Mouse (Mus musculus) testis, postnatal 10 days (tissue): ENCODE results near the gene Ythdc1.
A peak's percentile ranks its signal among the peaks of the same experiment; 100 is the strongest.
"Not testable (repeated sequence)": the region's sequence is repeated elsewhere in the genome, so short reads cannot be mapped to it uniquely, and the experiment has no call there.

ENCODE experiments used
- DNase-seq: peaks from one replicate; pipeline ENCODE4 v3.0.0; 2021; ENCODE audit warnings: low spot score

The Ythdc1 gene

GRCm38 (mm10) chr5:86803962-86804940, at the start of gene Ythdc1:
Ythdc1 (plus strand) TSS chr5:86804221.
- peak; percentile 93 for DNase-seq

GRCm38 (mm10) chr5:86769015-86769658, 34.9 kb upstream of the Ythdc1 start:
- DNase-seq: no peak

GRCm38 (mm10) chr5:86771010-86771409, 33.0 kb upstream of the Ythdc1 start:
- no peak for DNase-seq

- DNase-seq: no peak
These were observed 27.1 kb upstream of the Ythdc1 start for GRCm38 (mm10) chr5:86776941-86777340.

- no peak for DNase-seq
These were observed 25.6 kb upstream of the Ythdc1 start for GRCm38 (mm10) chr5:86778471-86778870.

DNA sequence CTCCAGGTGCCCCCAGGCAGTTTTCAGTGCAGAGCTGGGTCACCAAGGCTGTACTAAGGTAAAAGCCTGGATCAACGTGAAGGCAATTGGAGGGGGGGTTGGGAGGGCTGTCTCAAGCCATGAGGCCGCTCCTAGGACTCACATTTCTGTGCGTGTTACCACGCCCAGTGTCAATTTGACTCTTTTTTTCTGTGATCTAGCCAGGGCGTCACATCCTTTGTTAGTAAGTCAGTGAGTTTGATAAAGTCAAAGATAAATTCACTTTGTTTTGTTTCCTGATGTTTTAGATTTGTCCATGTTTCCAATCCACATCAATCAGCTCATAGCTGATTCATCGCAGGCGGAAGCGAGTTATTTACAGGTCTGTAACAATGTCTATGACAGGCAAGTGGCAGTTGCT, 21.0 kb upstream of the Ythdc1 start:
- DNase-seq: no peak

- no peak for DNase-seq
These were observed 19.8 kb upstream of the Ythdc1 start for GRCm38 (mm10) chr5:86784205-86784604.

DNA sequence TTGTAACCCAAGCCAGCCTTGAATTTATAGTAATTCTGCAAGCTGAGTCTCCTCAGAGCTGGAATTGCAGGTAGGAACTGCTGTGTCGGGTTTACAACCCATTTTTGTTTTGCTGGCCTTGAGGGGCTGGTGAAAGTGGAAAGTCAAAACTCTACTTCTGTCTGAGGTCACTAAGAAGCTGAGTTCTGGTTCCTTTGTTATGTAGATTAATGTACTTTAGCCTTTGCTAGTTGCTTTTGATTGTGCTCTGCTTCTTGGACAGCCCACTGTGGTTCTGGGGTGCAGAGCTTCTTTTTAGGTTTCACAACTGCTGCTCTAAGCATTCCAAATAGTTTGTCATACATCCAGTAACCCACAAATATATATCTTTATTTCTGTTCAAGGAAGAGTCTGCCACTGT, 17.2 kb upstream of the Ythdc1 start:
- DNase-seq: no peak

DNA sequence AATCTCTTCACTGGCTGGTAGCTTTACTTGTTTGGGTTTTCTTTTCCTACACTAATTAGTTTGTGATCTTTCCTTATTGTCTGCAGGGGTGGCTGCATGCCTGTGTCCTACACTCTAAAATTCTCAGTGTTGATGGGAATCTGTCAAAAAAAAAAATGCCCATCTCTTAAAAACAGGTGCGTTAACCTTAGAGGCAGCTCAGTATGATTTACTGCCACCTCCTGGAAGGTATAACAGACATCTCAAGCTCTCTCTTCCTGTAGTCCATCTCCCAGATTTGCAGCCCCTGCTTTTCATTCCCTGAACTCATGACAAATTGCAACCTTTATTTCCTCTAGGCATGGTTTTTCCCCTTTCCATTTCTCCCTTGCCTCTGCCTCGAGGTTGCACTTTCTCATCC, 14.1 kb upstream of the Ythdc1 start:
- no peak for DNase-seq

- DNase-seq: no peak
These were observed 11.8 kb upstream of the Ythdc1 start for GRCm38 (mm10) chr5:86792249-86792648.

- no peak for DNase-seq
These were observed 11.2 kb upstream of the Ythdc1 start for GRCm38 (mm10) chr5:86792807-86793206.

- DNase-seq: no peak
These were observed 12.8 kb downstream of the Ythdc1 start for GRCm38 (mm10) chr5:86816795-86817194.

DNA sequence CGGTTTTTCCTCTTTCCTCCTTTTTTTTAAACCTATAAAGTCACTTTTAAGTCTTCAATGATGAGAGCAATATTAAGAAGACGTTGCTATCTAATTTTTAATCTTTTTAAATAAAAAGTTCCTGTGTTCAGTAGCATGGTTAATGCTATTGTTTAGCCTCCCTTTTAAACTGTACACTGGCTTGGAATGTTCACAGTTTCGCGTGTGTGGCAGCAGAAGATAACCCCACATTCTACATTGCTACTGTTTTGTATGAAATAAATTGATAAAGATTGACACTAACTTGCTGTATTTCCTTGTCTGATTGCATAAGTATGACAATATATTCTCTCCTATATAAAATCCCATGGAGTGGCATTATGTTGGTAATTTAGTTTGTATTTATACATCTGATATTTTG, 32.4 kb downstream of the Ythdc1 start:
- not testable (repeated sequence) for DNase-seq

DNA sequence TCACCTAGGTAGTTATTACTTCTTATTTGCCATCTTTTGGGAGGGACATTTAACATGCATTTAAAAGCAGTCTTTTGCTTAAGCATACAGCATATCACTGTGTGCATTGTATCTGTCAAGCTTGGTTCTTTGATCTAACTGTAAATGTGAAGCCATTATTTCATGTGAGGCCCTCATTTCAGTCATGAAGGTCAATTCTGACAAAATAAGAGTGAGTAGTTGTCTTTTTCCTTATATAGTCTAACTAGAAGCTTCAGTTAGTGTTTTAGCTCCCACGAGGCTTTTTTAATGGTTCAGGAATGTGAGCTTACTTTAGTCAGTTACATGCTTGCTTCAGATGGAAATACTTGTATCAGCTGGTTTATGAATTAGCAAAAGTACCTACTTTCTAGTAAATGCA, 34.1 kb downstream of the Ythdc1 start:
- no peak for DNase-seq

- no peak for DNase-seq
These were observed 35.5 kb downstream of the Ythdc1 start for GRCm38 (mm10) chr5:86839472-86839871.

DNA sequence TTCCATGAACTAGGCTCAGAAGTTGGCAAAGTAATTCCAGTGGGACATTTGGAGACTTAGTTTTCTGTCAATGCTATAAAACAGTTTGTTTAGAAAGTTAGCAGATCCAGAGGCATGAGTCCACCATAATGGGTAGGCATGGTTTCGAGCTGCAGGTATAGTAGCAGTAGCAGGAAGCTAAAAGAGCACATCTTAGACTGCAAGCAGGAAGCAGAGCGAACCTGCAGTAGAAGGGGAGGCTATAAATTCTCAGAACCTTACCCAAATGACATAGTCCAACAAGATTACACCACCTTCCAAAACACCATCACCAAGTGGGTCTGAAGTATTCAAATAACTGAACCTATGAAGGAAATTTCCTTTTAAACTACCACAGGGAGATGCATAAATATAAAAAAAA, 36.2 kb downstream of the Ythdc1 start:
- DNase-seq: no peak

GRCm38 (mm10) chr5:86841261-86841660, 37.2 kb downstream of the Ythdc1 start:
- not testable (repeated sequence) for DNase-seq

DNA sequence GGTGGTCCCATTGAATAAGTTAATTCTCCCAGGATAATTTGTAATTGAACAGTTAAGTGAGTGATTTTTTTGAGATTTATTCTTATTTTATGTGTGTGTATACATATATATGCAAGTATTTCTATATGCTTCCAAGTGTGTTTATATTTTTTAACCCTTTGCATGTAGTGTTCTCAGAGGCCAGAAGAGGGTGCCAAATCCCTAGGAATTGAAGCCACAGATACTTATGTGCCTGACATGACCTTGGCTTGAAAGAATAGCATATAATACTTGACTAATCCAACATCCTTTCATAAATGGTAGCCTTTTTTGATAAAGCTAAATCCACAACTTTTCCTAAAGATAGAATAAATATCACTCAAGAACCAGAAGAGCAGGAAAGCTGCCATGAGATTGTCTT, 46.1 kb downstream of the Ythdc1 start:
- DNase-seq: no peak

- DNase-seq: no peak
These were observed 47.6 kb downstream of the Ythdc1 start for GRCm38 (mm10) chr5:86851658-86852057.

DNA sequence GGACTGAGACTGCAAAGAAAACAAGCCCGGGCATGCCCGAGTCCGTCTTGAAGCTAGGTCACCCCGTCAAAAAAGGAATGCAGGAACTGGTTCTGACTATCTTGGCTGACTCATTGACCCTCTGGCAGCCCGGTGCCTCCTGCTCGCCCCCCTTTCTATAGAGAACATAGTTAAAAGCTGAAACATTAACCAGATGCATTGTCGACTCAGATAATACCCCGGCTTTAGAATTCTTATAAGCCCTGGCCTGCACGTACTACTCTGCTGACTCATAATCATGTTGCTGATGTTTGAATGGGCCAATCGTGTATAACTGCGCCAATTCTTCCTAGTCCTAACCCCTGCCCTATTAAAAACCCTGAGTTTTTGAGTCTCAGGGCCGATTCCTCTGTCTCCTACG, 52.5 kb downstream of the Ythdc1 start:
- not testable (repeated sequence) for DNase-seq

DNA sequence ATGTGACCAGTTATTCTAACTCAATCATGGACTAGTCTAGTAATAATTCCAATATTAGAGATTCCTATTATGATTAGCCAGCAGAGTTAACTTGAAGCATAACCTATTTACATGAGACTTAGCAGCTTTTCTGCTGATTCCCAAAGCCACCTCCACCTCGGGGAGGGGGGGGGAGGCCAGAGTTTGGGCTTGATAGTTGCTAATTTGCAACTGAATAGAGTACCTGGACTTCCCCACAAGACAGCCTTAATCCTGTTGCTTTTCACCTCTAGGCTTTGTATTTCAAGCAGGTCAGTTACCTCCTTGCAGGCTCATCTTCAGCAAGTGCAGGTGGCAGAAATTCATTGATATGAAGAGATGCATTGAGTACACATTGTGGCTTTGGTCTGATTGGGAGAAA, 53.7 kb downstream of the Ythdc1 start:
- no peak for DNase-seq

DNA sequence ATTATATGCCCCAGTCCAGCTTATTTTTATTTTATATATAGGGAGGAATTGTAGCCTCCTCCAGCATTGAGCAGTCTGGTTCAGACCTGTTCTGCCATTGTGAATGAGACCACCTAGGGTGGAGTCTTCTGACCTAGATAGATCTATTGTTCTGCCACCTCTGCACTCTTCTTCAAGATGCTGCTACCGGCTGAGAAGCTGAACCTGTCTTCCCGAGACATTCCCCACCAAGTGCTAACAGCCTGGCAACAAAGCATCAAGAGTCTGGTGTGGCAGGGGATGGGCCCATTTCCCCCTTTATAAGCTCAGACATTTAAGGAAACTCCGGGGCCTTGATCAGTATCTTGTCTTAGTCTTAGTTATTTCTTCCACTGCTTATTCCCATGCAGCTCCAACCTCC, 54.3 kb downstream of the Ythdc1 start:
- no peak for DNase-seq

GRCm38 (mm10) chr5:86871877-86872276, 67.9 kb downstream of the Ythdc1 start:
- DNase-seq: peak; percentile 44
